Mouse (Mus musculus): Measurements from ENCODE around the gene Ankrd23. TPM values are rescaled to one million over a fixed set of nuclear protein-coding genes. Genes with fewer than 3 reads are reported as not detected.
A peak's percentile ranks its signal among the peaks of the same experiment; 100 is the strongest.

The Ankrd23 gene
- total and polyA plus RNA-seq, 3 experiments = 2.8 to 6.1 (median 3.7) TPM

- Histone ChIP-seq H3K4me3 (replicated peaks in 1 of 3; ENCODE audit: low read depth in 2 of 3, low read length in 2 of 3, poor library complexity in 1 of 3) (no peak overlapping the region), H3K4me2 (ENCODE audit: insufficient read depth, low read depth, poor library complexity, severe bottlenecking) (no peak overlapping the region), H3K9me3 (replicated peaks; ENCODE audit: low read length) (no peaks in the 10 kb centered on the region), H3K4me1 (ENCODE audit: control insufficient read depth in 1 of 2, insufficient read depth in 2 of 2) (peaks cover 2 to 10% of the 10 kb centered on the region in 2 experiments; a peak in 3 of 4 replicates), H3K36me3 (replicated peaks in 1 of 2; ENCODE audit: control insufficient read depth in 1 of 2, insufficient read depth in 1 of 2, low read length in 1 of 2) (peaks cover 26 to 52% of the 10 kb centered on the region in 2 experiments), H3K79me2 (replicated peaks; ENCODE audit: control insufficient read depth, extremely low read depth, insufficient read depth, poor library complexity, severe bottlenecking) (no peaks in the 10 kb centered on the region), H3K27ac (ENCODE audit: insufficient read depth, low read depth) (no peak overlapping the region), H3K9ac (ENCODE audit: insufficient read depth, low read depth) (no peak overlapping the region), H3K27me3 (replicated peaks) (no peaks in the 10 kb centered on the region)
- no peak for DNase-seq (ENCODE audit: extremely low read depth)
- in situ Hi-C loops (cut with MboI; ENCODE audit: low pct_ligation_motif_present, low pct_unique_long_range_greater_than_20kb, low sequenced_read_pairs) = no loop called here
- TF ChIP-seq JUN (IDR thresholded peaks at IDR 0.05; ENCODE audit: insufficient read depth, low read depth, low read length) (no peak), MAZ (IDR thresholded peaks at IDR 0.05; ENCODE audit: low read depth, low read length) (no peak), CHD2 (IDR thresholded peaks at IDR 0.05; ENCODE audit: low read length) (no peak), TBP (conservative IDR thresholded peaks at IDR 0.05; ENCODE audit: low read depth, low read length) (no peak), POLR2AphosphoS2 (IDR thresholded peaks at IDR 0.05; ENCODE audit: low read depth, low read length) (no peak), KAT2A (IDR thresholded peaks at IDR 0.05; ENCODE audit: insufficient replicate concordance, low read length) (no peak), ETS1 (conservative IDR thresholded peaks at IDR 0.05; ENCODE audit: low read depth, low read length) (no peak), MAX (IDR thresholded peaks at IDR 0.05; ENCODE audit: low read length) (no peak), ZMIZ1 (IDR thresholded peaks at IDR 0.05; ENCODE audit: low read depth, low read length) (no peak), MAFK (IDR thresholded peaks at IDR 0.05; ENCODE audit: insufficient replicate concordance, low read length) (no peak), HCFC1 (IDR thresholded peaks at IDR 0.05; ENCODE audit: low read depth, low read length) (no peak), USF2 (conservative IDR thresholded peaks at IDR 0.05; ENCODE audit: low read depth, low read length) (no peak), EP300 (IDR thresholded peaks at IDR 0.05; ENCODE audit: low read length) (no peak), GABPA (IDR thresholded peaks at IDR 0.05; ENCODE audit: insufficient replicate concordance, low read depth, low read length) (no peak), UBTF (IDR thresholded peaks at IDR 0.05; ENCODE audit: low read depth, low read length) (no peak), CTCF (conservative IDR thresholded peaks at IDR 0.05 in 1 of 2, IDR thresholded peaks at IDR 0.05 in 1 of 2; ENCODE audit: low read depth in 2 of 2, low read length in 2 of 2) (no peak), PAX5 (IDR thresholded peaks at IDR 0.05; ENCODE audit: low read length) (no peak), ZKSCAN1 (IDR thresholded peaks at IDR 0.05; ENCODE audit: borderline replicate concordance, low read depth, low read length) (no peak), RAD21 (IDR thresholded peaks at IDR 0.05; ENCODE audit: low read depth, low read length) (no peak), CHD1 (IDR thresholded peaks at IDR 0.05; ENCODE audit: low read depth, low read length) (no peak)
- dilution Hi-C loops (cut with MboI; ENCODE audit: extremely low pct_ligation_motif_present, extremely low pct_unique_long_range_greater_than_20kb, low sequenced_read_pairs) = no loop called here
These were observed 11.4 kb upstream of the Ankrd23 start for GRCm38 (mm10) chr1:36547981-36548598.

GRCm38 (mm10) chr1:36546888-36547471 is 10.3 kb upstream of the Ankrd23 start, which contains the start of gene Ankrd39:
Gene Ankrd39, minus strand, starts transcription at chr1:36547445.
- peak within 1 kb of the TSS; percentile 42 for H3K9ac ChIP-seq (ENCODE audit: insufficient read depth, low read depth)
- peak within 1 kb of the TSS; percentile 11 for H3K27ac ChIP-seq (ENCODE audit: insufficient read depth, low read depth)
- dilution Hi-C loops (cut with MboI; ENCODE audit: extremely low pct_ligation_motif_present, extremely low pct_unique_long_range_greater_than_20kb, low sequenced_read_pairs) (no loop called here), in situ Hi-C loops (cut with MboI; ENCODE audit: low pct_ligation_motif_present, low pct_unique_long_range_greater_than_20kb, low sequenced_read_pairs) (no loop called here)
- H3K27me3 ChIP-seq (replicated peaks) = no peaks in the 10 kb centered on the region
- peaks cover 26 to 52% of the 10 kb centered on the region in 2 experiments for H3K36me3 ChIP-seq (replicated peaks in 1 of 2; ENCODE audit: control insufficient read depth in 1 of 2, insufficient read depth in 1 of 2, low read length in 1 of 2)
- H3K79me2 ChIP-seq (replicated peaks; ENCODE audit: control insufficient read depth, extremely low read depth, insufficient read depth, poor library complexity, severe bottlenecking) = no peaks in the 10 kb centered on the region
- no peaks in the 10 kb centered on the region for H3K9me3 ChIP-seq (replicated peaks; ENCODE audit: low read length)
- H3K4me3 ChIP-seq (replicated peaks in 1 of 3; ENCODE audit: low read depth in 2 of 3, low read length in 2 of 3, poor library complexity in 1 of 3) = peak within 1 kb of the TSS; percentile 66 to 81 (median 72)
- H3K4me1 ChIP-seq (ENCODE audit: control insufficient read depth in 1 of 2, insufficient read depth in 2 of 2) = peaks cover 2 to 10% of the 10 kb centered on the region in 2 experiments; a peak in 3 of 4 replicates
- DNase-seq (ENCODE audit: extremely low read depth) = peak; percentile 98
- H3K4me2 ChIP-seq (ENCODE audit: insufficient read depth, low read depth, poor library complexity, severe bottlenecking) = peak within 1 kb of the TSS; percentile 80
- TF ChIP-seq USF1 (IDR thresholded peaks at IDR 0.05; ENCODE audit: low read depth, low read length) (no peak; the same call in 1 of the 2 replicates), MAZ (IDR thresholded peaks at IDR 0.05; ENCODE audit: low read depth, low read length) (peak; percentile 89), USF2 (conservative IDR thresholded peaks at IDR 0.05; ENCODE audit: low read depth, low read length) (no peak), SIN3A (IDR thresholded peaks at IDR 0.05; ENCODE audit: low read length) (peak; percentile 63; the same call in 1 of the 2 replicates), E2F4 (IDR thresholded peaks at IDR 0.05; ENCODE audit: insufficient replicate concordance, low read depth, low read length) (no peak), ZNF384 (IDR thresholded peaks at IDR 0.05; ENCODE audit: low read depth, low read length) (no peak), NELFE (IDR thresholded peaks at IDR 0.05; ENCODE audit: low read depth, low read length) (peak; percentile 78), TCF12 (IDR thresholded peaks at IDR 0.05; ENCODE audit: low read depth, low read length) (peak; percentile 69), GABPA (IDR thresholded peaks at IDR 0.05; ENCODE audit: insufficient replicate concordance, low read depth, low read length) (no peak), ZKSCAN1 (IDR thresholded peaks at IDR 0.05; ENCODE audit: borderline replicate concordance, low read depth, low read length) (no peak), CTCF (conservative IDR thresholded peaks at IDR 0.05 in 1 of 2, IDR thresholded peaks at IDR 0.05 in 1 of 2; ENCODE audit: low read depth in 2 of 2, low read length in 2 of 2) (peak; percentile 54 to 100), UBTF (IDR thresholded peaks at IDR 0.05; ENCODE audit: low read depth, low read length) (no peak), RCOR1 (conservative IDR thresholded peaks at IDR 0.05; ENCODE audit: low read depth, low read length) (0 out of 2 replicates have a peak, but pooled peaks have one; percentile 43), NRF1 (IDR thresholded peaks at IDR 0.05; ENCODE audit: low read depth, low read length) (peak; percentile 60), TBP (conservative IDR thresholded peaks at IDR 0.05; ENCODE audit: low read depth, low read length) (0 out of 2 replicates have a peak, but pooled peaks have one; percentile 13), SMC3 (IDR thresholded peaks at IDR 0.05; ENCODE audit: low read depth, low read length) (peak; percentile 100)

Data from CH12.LX (cell line).